Mouse (Mus musculus) gastrocnemius, postnatal 36 days (tissue): ENCODE results near the gene Haao. TPM values are rescaled to one million over a fixed set of nuclear protein-coding genes. Genes with fewer than 3 reads are reported as not detected.
"Not testable (repeated sequence)": the region's sequence is repeated elsewhere in the genome, so short reads cannot be mapped to it uniquely, and the experiment has no call there.

Source experiments
- DNase-seq, 2 experiments: peaks; one replicate each; pipeline ENCODE4 v3.0.0; 2022
- intact Hi-C: fragments of 180-260 bp; cut with DNase I; formaldehyde crosslinking; loops from one replicate; pipeline ENCODE4 v1.15.1; 2025
- total RNA-seq, 2 experiments: library from RNA; stranded (reverse); gene quantifications; 2 replicates each; pipeline ENCODE4 v1.2.3; 2021

Haao gene
- total RNA-seq, 2 experiments from 2014 or later = not detected

- intact Hi-C loops = loop anchor here (5.0 kb wide), 1 partner anchor 316 kb away; the partner anchor contains the start of gene Zfp36l2
- no peak for DNase-seq
These were observed 23.6 kb upstream of the Haao start for GRCm38 (mm10) chr17:83871354-83871753.

- intact Hi-C loops = loop anchor here (5.0 kb wide), 1 partner anchor 317 kb away; the partner anchor contains the start of gene Zfp36l2
- DNase-seq = no peak
These were observed 22.6 kb upstream of the Haao start for GRCm38 (mm10) chr17:83870385-83870784.

DNA sequence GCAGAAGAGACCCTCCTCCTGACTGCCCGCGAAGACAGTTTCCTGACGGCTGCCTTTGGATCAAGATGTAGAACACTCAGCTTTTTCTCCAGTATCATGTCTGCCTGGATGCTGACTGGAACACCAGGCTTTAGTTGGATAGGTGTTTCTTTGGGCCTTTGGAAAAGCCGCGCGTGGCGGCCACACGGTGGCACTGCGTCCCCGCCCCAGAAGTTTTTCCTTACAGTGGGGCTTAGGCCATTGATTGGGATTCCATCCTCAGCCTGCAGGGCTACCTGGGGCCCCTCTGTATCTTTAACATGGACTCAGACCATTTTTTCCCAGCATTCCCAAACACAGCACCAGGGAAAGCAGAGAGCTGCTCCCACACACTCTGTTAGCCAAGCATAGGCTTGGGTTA, 18.8 kb upstream of the Haao start:
- DNase-seq = no peak
- intact Hi-C loops = no loop called here

GRCm38 (mm10) chr17:83865366-83865765, 17.6 kb upstream of the Haao start:
- intact Hi-C loops = no loop called here
- DNase-seq = no peak

GRCm38 (mm10) chr17:83862134-83862881, 14.5 kb upstream of the Haao start:
- intact Hi-C loops = no loop called here
- DNase-seq = peak in 1 of 2 experiments; percentile 38

- DNase-seq = peak; percentile 91 to 99
- intact Hi-C loops = no loop called here
These were observed 13.8 kb upstream of the Haao start for GRCm38 (mm10) chr17:83861444-83862133.

DNA sequence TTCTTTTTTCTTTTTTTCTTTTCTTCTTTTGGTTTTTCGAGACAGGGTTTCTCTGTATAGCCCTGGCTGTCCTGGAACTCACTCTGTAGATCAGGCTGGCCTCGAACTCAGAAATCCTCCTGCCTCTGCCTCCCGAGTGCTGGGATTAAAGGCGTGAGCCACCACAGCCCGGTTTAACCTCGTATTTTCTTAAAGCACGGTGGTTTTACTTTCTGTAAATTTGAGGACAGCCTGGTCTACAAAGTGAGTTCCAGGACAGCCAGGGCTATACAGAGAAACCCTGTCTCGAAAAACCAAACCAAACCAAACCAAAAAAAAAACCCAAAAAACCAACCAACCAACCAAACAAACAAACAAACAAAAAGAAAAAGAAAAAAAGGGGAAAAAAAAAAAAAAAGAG, 13.2 kb upstream of the Haao start:
- intact Hi-C loops, DNase-seq: not testable (repeated sequence)

- no peak for DNase-seq
- intact Hi-C loops = no loop called here
These were observed 12.5 kb upstream of the Haao start for GRCm38 (mm10) chr17:83860224-83860623.

- DNase-seq = no peak
- intact Hi-C loops = no loop called here
These were observed 11.9 kb upstream of the Haao start for GRCm38 (mm10) chr17:83859639-83860038.

GRCm38 (mm10) chr17:83858413-83858812, 10.7 kb upstream of the Haao start:
- intact Hi-C loops = no loop called here
- no peak for DNase-seq

DNA sequence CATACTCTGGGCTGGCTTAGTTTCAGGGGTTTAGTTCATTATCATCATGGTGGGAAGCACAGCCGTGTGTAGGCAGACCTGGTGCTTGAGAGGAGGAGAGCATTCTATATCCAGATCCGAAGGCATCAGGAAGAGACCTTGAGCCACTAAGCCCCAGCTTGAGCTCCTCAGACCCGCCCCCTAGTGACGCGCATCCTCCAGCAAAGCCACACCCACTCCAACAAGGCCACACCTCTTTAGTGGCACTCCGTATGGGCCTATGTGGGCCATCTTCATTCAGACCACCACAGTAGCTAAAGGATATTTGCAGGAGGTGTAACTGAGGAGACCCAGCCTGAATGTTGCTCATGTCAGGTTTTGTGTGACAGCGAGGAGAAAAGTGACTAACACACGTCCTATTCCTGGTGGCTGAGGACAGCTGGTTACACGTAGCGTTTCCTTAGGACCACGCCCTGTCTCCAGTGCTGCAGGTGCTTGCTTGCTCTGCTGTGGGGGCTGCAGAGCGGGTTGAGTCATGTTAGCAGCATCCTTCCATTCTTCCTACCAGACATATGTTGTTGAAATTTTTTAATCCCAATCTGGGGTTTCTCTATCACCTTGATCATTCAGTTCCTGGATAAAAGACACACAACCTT, 6.6 kb upstream of the Haao start:
- intact Hi-C loops = no loop called here
- DNase-seq = no peak

DNA sequence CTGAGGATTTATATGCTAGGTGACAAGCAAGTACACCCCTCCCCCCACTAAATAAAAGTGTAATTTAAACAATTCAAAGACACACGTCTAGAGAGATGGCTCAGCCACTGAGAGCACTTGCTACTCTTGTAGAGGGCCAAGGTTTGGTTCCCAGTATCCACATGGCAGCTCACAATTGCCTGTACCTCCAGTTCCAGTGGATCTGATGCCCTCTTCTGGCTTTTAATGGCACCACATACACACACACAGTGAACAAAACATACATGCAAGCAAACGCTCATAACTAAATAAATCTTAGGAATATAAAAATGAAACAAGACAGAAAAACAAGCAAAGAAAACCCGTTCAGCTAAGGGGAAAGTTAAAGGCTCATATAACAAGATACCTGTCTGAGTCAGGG, 6.1 kb upstream of the Haao start:
- intact Hi-C loops = no loop called here
- no peak for DNase-seq

GRCm38 (mm10) chr17:83850864-83851263, 3.1 kb upstream of the Haao start:
- DNase-seq = no peak

DNA sequence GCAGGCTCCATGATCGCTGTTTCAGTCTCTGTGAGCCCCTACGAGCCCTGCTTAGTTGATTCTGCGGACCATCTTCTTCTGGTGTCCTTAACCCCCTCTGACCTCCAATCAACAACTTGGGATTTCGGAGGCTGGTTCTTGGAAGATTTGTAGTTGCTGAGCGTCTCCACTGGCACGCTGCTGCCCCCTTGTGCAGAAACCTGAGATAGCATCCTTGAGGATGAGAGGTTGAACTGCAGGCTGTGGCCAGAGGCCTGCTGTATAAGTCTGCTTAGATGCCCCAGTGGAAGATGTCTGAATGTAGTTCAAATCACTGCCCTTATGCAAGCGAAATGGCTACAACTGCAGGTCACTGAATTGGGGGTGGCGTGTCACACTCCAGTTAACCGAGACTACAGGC, 2.7 kb upstream of the Haao start:
- DNase-seq = peak; percentile 81 to 86
- intact Hi-C loops = no loop called here

More at GRCm38 (mm10) chr17:83850864-83851263, 3.1 kb upstream of the Haao start:
- intact Hi-C loops = no loop called here

DNA sequence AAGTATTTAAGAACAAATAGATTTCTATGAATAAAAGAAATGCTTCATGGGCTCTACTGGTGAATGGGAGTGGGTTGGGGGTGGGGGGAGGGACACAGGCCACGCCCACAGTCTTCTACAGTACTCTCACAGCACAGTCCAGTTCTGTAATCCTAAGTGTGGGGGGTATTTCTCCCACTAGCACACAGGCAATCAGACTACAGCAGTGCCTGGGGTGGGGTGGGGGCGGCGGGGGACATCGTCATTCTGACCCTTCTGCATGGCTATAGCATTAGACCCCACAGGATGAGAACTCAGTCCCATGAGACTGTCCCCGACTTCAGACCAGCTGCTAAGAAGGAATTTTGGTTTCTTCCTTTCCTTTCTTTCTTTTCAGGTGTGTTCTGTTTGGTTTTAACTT, 2.0 kb upstream of the Haao start:
- no peak for DNase-seq
- intact Hi-C loops = loop anchor here (2.0 to 5.0 kb wide), 2 partner anchors 217 to 579 kb away; partner anchors contain the start of gene Kcng3

DNA sequence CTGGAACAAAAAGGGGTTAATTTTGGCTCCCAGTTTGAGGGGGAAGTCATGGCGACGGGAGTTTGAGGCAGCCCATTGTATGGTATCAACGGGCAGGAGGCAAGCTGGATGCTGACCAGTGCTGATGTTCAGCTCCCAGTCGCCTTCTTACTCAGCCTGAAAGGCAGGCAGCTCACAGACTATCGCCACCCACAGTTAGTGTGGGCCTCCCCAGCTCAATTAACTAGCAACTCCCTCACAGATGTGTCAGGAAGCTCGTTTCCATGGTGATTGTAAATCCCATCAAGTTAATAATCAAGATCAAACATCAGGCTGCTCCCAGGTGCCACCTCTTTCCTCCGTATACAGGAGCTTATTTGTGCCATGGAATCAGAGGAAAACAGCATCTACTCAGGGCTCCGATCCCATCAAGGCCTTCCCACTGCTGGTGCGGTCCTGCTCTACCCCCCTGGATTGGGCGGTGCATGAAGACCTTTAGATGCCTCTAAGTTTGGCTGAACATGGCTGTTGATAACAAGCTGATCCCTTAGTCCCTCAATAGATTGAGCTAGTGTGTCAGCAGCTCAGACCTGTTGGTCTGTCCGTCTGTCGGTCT, 1.4 kb upstream of the Haao start:
- intact Hi-C loops = loop anchor here (2.0 to 5.0 kb wide), 2 partner anchors 217 to 578 kb away; partner anchors contain the start of gene Kcng3
- DNase-seq = no peak

- intact Hi-C loops = loop anchor here (2.0 to 5.0 kb wide), 2 partner anchors 216 to 578 kb away; partner anchors contain the start of gene Kcng3
- no peak for DNase-seq
These were observed 719 bp upstream of the Haao start for GRCm38 (mm10) chr17:83848482-83848881.

DNA sequence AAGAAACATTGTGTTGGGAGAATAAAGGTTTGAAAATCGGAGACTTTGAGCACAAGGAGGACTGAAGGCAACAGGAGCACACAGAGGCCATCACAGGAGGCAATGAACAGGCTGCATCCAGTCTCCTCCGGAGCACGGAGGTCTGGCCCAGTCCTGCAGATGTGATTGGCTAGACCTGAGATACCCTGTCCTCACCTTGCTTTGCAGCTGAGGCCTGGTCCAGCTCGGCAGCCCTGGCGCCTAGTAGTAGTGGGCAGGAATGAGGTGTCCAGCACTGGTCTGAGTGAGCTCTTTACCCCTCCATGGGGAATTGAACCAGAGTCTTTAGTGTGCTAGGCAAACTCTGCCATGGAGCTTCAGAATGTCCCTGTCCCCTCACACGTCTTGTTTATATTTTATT, 663 bp downstream of the Haao start:
- no peak for DNase-seq
- intact Hi-C loops = loop anchor here (5.0 kb wide), 1 partner anchor 215 kb away; the partner anchor contains the start of gene Kcng3

DNA sequence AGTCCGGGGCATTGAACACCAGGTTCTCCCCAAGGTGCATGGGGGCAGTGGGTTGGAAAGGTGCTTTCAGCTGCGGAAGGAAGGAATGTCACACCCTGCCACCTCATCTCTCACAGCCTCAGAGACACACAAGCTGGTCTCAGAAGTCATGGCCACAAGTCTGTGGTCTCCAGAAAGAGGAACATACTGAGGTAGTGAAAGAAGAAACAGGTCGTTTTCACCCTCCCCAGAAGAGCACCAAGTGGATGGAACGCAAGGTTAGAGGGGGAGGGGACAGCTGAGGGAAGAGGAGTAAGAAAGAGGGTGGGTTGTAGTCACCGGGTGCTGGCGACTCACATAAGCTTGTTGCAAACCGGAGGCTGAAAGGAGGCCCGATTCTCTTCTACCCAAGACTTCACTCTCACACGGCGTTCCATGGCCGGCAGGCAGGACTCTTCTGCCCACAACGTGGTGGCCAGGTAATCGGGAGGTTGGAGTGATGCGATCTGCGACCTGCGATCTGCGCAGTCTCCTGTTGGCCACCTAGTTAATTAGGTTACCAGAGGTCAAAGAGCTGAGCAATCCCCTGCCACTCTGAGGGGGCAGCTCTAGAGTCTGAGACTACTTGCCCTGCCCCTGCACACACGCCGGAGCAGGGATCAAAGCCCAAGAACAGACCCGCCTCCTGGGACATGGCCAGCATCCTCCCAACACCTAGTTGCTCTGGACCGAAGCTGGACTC, 1.3 kb downstream of the Haao start:
- intact Hi-C loops = loop anchor here (5.0 kb wide), 1 partner anchor 214 kb away; the partner anchor contains the start of gene Kcng3
- DNase-seq = no peak

DNA sequence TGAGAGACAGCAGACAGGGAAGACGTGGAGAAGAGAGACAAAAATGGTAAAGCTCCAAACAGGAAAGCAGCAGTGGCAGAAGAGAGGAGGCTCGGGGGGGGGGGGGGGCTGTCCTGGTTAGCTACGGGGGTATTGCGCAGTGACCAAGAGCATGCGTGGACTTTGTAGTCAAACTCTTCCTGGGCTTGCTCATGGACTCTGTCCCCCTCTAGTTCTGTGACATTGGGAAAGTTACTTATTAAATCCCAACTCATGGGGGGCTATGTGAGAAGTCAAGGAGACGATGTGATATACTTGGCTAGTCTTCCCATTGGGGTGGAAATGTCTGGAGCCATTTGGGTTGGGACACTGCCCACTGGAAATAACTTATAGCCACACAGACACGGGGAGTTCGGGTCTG, 2.2 kb downstream of the Haao start:
- DNase-seq = no peak
- intact Hi-C loops = loop anchor here (5.0 kb wide), 1 partner anchor 213 kb away; the partner anchor contains the start of gene Kcng3
